Comparison of ENCODE assay signal across 39 mouse cellular contexts in the genomic region with DNA sequence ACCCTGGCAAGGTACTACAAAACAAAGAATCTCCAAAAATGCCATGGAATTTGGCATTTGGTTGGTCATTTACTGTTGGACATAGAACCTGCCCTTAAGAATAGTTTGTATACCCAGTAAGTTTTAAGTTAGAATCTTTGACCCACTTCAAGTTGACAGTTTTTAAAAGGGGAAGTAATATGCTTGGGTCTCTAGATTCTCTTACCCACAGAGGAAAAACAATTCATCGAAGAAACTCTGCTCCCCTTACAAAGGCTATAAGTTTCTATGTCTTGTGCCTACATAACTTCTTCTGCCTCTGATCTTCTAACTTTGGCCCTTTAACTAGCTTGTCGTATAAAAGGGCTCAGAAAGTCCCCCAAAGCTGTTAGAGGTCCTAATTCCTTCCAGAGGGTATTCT. TPM values are rescaled to one million over a fixed set of nuclear protein-coding genes. Genes with fewer than 3 reads are reported as not detected.
"Had no signal": no experiment of that assay in that cellular context is flagged by ENCODE, and none has a peak within 500 bp of the region (broad histone marks: within the 10 kb centered on the region; RNA-seq: fewer than 3 reads in every experiment).

No protein-coding gene starts in this region.

- H3K4me2 ChIP-seq: embryonic facial prominence, embryonic 12.5 days; embryonic facial prominence, embryonic 13.5 days; embryonic facial prominence, embryonic 15.5 days; forebrain, embryonic 12.5 days; forebrain, embryonic 13.5 days had no signal

- H3K4me3 ChIP-seq: embryonic facial prominence, embryonic 10.5 days; embryonic facial prominence, embryonic 12.5 days; embryonic facial prominence, embryonic 13.5 days; embryonic facial prominence, embryonic 15.5 days; erythroblast, embryonic 14.5 days; forebrain, embryonic 10.5 days; forebrain, embryonic 12.5 days; forebrain, embryonic 13.5 days; gastrocnemius, adult 2 months; heart, adult 2 months had no signal

- H3K27ac ChIP-seq: embryonic facial prominence, embryonic 10.5 days; embryonic facial prominence, embryonic 12.5 days; embryonic facial prominence, embryonic 13.5 days; embryonic facial prominence, embryonic 15.5 days; forebrain, embryonic 10.5 days; forebrain, embryonic 12.5 days; forebrain, embryonic 13.5 days; gastrocnemius, adult 2 months; heart, adult 2 months had no signal

- DNase-seq: cerebellum, adult 2 months; cerebellum, adult 8-10 months; cerebellum, adult 9-10 months; cerebellum, adult 9-11 months; cerebellum, postnatal 10 days; cerebellum, postnatal 14 days; cerebellum, postnatal 25 days; cerebellum, postnatal 36 days; embryo, embryonic 11 days; forebrain, postnatal 0 days; gastrocnemius, adult 2 months; gastrocnemius, postnatal 10 days; gastrocnemius, postnatal 14 days; gastrocnemius, postnatal 25 days; gastrocnemius, postnatal 36 days; heart, adult 11 months; heart, adult 18-20 months; heart, adult 2 months had no signal

- H3K27me3 ChIP-seq: embryonic facial prominence, embryonic 12.5 days; embryonic facial prominence, embryonic 13.5 days; embryonic facial prominence, embryonic 15.5 days; forebrain, embryonic 12.5 days; forebrain, embryonic 13.5 days had no signal

- H3K36me3 ChIP-seq: embryonic facial prominence, embryonic 10.5 days; embryonic facial prominence, embryonic 12.5 days; embryonic facial prominence, embryonic 13.5 days; embryonic facial prominence, embryonic 15.5 days; forebrain, embryonic 10.5 days; forebrain, embryonic 12.5 days had no signal

- ATAC-seq: forebrain, embryonic 13.5 days; forebrain, embryonic 14.5 days; forebrain, embryonic 16.5 days; forebrain, postnatal 0 days had no signal

- H3K4me1 ChIP-seq: embryonic facial prominence, embryonic 10.5 days; embryonic facial prominence, embryonic 12.5 days; embryonic facial prominence, embryonic 13.5 days; embryonic facial prominence, embryonic 15.5 days; forebrain, embryonic 10.5 days; forebrain, embryonic 12.5 days; forebrain, embryonic 13.5 days had no signal

- H3K9ac ChIP-seq: embryonic facial prominence, embryonic 12.5 days; embryonic facial prominence, embryonic 13.5 days; embryonic facial prominence, embryonic 15.5 days; forebrain, embryonic 12.5 days; forebrain, embryonic 13.5 days; forebrain, postnatal 0 days had no signal

- H3K9me3 ChIP-seq: embryonic facial prominence, embryonic 10.5 days; embryonic facial prominence, embryonic 12.5 days; embryonic facial prominence, embryonic 13.5 days; embryonic facial prominence, embryonic 15.5 days; forebrain, embryonic 10.5 days; forebrain, embryonic 12.5 days; forebrain, embryonic 13.5 days had no signal

RNA-seq across cellular contexts. Expression of a gene that starts 4.6 kb away (rescaled TPM):
- total RNA-seq: forebrain, postnatal 0 days; gastrocnemius, adult 18-20 months; gastrocnemius, adult 2 months; gastrocnemius, adult 8-10 months; gastrocnemius, postnatal 10 days; gastrocnemius, postnatal 14 days; gastrocnemius, postnatal 25 days; gastrocnemius, postnatal 36 days; gastrocnemius, postnatal 4 days; granulocyte monocyte progenitor cell, adult 5-6 weeks; heart, adult 18-20 months; heart, adult 2 months; heart, adult 8-10 months had no signal
- polyA plus RNA-seq: cerebellum, adult 2 months; cortical plate, adult 2 months; embryonic facial prominence, embryonic 10.5 days; embryonic facial prominence, embryonic 11.5 days; embryonic facial prominence, embryonic 12.5 days; embryonic facial prominence, embryonic 13.5 days; embryonic facial prominence, embryonic 14.5 days; forebrain, embryonic 10.5 days; forebrain, embryonic 11.5 days; forebrain, embryonic 12.5 days; forebrain, embryonic 13.5 days; forebrain, embryonic 14.5 days; forebrain, embryonic 16.5 days; forebrain, postnatal 0 days; gonadal fat pad, adult 2 months; heart, adult 2 months had no signal

RNA-seq across cellular contexts. Expression of a gene that starts 33.2 kb away (rescaled TPM):
- total RNA-seq: forebrain, postnatal 0 days; gastrocnemius, adult 18-20 months; gastrocnemius, adult 2 months; gastrocnemius, adult 8-10 months; gastrocnemius, postnatal 10 days; gastrocnemius, postnatal 14 days; gastrocnemius, postnatal 25 days; gastrocnemius, postnatal 36 days; gastrocnemius, postnatal 4 days; granulocyte monocyte progenitor cell, adult 5-6 weeks; heart, adult 18-20 months; heart, adult 2 months; heart, adult 8-10 months had no signal
- polyA plus RNA-seq: cerebellum, adult 2 months; cortical plate, adult 2 months; embryonic facial prominence, embryonic 10.5 days; embryonic facial prominence, embryonic 11.5 days; embryonic facial prominence, embryonic 12.5 days; embryonic facial prominence, embryonic 13.5 days; erythroblast, embryonic 14.5 days; forebrain, embryonic 10.5 days; forebrain, embryonic 11.5 days; forebrain, embryonic 12.5 days; forebrain, embryonic 13.5 days; forebrain, embryonic 14.5 days; forebrain, embryonic 16.5 days; forebrain, postnatal 0 days; frontal cortex, adult 2 months; gonadal fat pad, adult 2 months; heart, adult 2 months had no signal

RNA-seq across cellular contexts. Expression of a gene that starts 47.3 kb away (rescaled TPM):
- total RNA-seq: forebrain, postnatal 0 days; gastrocnemius, adult 18-20 months; gastrocnemius, adult 2 months; gastrocnemius, adult 8-10 months; gastrocnemius, postnatal 10 days; gastrocnemius, postnatal 14 days; gastrocnemius, postnatal 25 days; gastrocnemius, postnatal 36 days; gastrocnemius, postnatal 4 days; granulocyte monocyte progenitor cell, adult 5-6 weeks; heart, adult 18-20 months; heart, adult 2 months; heart, adult 8-10 months had no signal
- polyA plus RNA-seq: cerebellum, adult 2 months; cortical plate, adult 2 months; embryonic facial prominence, embryonic 10.5 days; embryonic facial prominence, embryonic 11.5 days; embryonic facial prominence, embryonic 12.5 days; embryonic facial prominence, embryonic 13.5 days; embryonic facial prominence, embryonic 14.5 days; embryonic facial prominence, embryonic 15.5 days; erythroblast, embryonic 14.5 days; forebrain, embryonic 10.5 days; forebrain, embryonic 11.5 days; forebrain, embryonic 12.5 days; forebrain, embryonic 13.5 days; forebrain, embryonic 14.5 days; forebrain, embryonic 16.5 days; forebrain, postnatal 0 days; frontal cortex, adult 2 months; gonadal fat pad, adult 2 months; heart, adult 2 months had no signal
